Mouse (Mus musculus) brain, embryonic 14.5 days (tissue): ENCODE data around the gene Tsr2. TPM values are rescaled to one million over a fixed set of nuclear protein-coding genes. Genes with fewer than 3 reads are reported as not detected.

Source experiments
- DNase-seq: peaks from one replicate; pipeline ENCODE4 v3.0.0-alpha.2; 2011; ENCODE audit warnings: low read depth
- CTCF ChIP-seq: fragments of 200-500 bp; IDR thresholded peaks from 2 replicates; pipeline ENCODE4 v1.5.1; 2012; ENCODE audit warnings: inconsistent platforms, mild to moderate bottlenecking, moderate library complexity, borderline replicate concordance; ENCODE audit not compliant: insufficient read depth, insufficient read length; ENCODE audit errors: extremely low read depth
- POLR2A ChIP-seq: fragments of 200-500 bp; IDR thresholded peaks from 2 replicates; pipeline ENCODE4 v1.6.1; 2012; ENCODE audit warnings: mild to moderate bottlenecking, inconsistent platforms, borderline replicate concordance; ENCODE audit not compliant: poor library complexity, insufficient read depth, insufficient read length, severe bottlenecking; ENCODE audit errors: extremely low read depth
- polyA plus RNA-seq: library from polyadenylated mRNA; depleted of rRNA; stranded (reverse); fragments of >200 nt; gene quantifications from 2 replicates; pipeline ENCODE4 v1.2.3, GENCODE M21; 2012; rRNA removed

The Tsr2 gene
- polyA plus RNA-seq, 1 experiment, result 28.4 TPM

DNA sequence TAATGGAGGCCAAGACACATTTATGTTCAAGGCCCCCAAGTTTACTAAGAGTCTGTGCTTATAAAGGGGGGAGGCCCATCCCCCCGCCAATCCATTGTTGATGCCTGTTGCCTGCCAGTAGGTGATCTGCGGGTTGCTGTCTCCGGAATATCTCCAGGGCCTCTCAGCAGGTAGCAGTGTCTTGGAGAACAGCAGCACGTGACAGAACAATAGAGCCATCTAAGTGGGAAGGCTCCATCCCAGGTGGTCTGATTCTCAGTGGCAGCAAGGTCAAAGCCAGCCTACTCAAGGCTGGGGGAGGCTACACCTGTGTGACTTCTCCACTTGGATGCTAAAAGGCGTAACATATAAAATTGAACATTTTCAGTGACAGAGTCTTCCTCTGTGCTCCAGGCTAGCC lies 55.1 kb downstream of the Tsr2 start:
- DNase-seq, result no peak
- TF ChIP-seq POLR2A, result no peak
- no peak for TF ChIP-seq CTCF

Other genes starting within 250 kb of the Tsr2 start
- gene Gnl3l, start 79.2 kb downstream of the Tsr2 start, polyA plus RNA-seq, result 48.2 and 69.1 TPM in 2 replicates
- gene Fgd1, start 50.4 kb downstream of the Tsr2 start, polyA plus RNA-seq, result 33.5 and 47.7 TPM in 2 replicates
- gene Wnk3, start 101.5 kb upstream of the Tsr2 start, polyA plus RNA-seq, result 17.1 and 24.6 TPM in 2 replicates
- 7.1 and 8.8 TPM in 2 replicates for gene Fam120c, start 247.6 kb upstream of the Tsr2 start, polyA plus RNA-seq